Mouse (Mus musculus): ENCODE measurements around the gene St13. TPM values are rescaled to one million over a fixed set of nuclear protein-coding genes. Genes with fewer than 3 reads are reported as not detected.

Gene St13
- total RNA-seq (2015) (155 and 166 TPM in 2 replicates), total RNA-seq (2017) (258 and 365 TPM in 2 replicates)

DNA sequence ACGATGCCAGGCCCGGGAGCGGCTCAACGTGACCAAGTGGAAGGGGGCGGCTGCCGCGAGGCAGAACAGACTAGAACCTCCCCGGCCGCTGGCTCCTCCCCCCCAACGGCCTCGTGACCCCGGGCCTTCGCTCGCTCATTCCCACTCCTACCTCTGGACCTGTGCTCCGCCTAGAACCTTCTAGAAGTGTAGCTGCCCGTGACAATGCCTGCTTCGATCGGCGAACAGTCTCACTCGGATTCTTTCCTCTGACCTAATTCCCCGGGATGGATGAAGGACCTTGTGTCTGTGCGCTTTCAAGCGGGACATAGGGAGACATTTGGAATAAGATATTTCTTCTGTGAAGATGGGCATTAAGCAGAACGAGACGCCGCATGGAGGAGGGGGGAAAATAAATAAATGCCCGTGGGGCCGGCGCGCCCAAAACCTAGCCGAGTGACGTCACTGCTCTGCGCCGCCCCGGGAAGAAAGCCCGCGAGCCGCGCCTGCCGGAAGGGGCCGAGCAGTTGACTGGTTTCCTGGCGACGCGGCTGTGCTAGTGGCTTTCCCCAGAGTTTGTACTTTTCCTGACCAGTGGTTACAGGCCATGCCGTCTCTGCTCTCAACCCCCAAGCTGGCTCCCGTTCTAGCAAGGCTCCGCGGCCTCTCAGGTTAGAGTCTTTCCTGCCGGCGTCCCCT is at the start of gene St13, which contains the start of gene Xpnpep3:
TSS of gene St13 (minus strand) at position 440 of the 678 bp plus-strand sequence.
TSS of gene Xpnpep3 (plus strand) at position 501 of the 678 bp plus-strand sequence.
- peak; percentile 96 for ATAC-seq (replicated peaks; ENCODE audit: poor library complexity)

DNA sequence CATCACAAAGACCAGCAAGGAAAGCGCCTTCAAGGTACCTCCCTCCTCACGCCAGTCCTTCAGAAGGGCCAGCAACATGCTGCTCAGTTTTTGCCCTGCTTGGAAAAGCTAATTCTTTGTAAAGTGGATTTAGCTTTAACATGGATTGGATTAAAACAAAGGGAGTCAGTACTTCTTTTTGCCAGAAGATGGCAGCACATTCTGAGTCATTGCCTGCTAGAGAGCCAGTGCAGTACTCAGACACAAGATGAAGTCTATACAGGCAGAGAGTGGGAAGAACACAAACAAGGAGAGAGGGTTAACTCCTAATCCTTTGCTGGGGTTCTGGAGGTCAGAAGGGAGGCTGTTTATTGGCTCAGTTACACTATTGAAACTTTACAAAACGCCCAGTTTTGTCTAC is 48.6 kb upstream of the St13 start:
- ATAC-seq (replicated peaks; ENCODE audit: poor library complexity): peak; percentile 92

DNA sequence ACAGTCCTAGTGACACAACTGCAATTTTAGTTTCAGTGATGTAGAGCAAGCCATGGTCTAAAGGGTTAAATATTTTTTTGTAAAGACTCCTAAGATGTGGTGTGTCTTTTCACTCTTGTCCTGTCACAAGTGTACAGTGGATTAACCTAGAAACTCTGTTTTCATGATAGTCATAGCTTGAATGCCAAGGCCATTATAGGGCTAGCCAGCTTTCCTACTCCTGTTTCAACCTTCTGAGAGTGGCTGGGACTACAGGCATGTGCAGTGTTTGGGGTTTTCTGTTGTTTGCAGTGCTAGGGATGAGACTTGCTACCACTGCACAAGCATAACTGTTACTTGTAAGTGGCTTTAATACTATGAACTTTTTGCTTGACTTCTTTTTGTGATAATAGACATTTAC is 39.4 kb upstream of the St13 start:
- ATAC-seq (replicated peaks; ENCODE audit: poor library complexity): no peak

DNA sequence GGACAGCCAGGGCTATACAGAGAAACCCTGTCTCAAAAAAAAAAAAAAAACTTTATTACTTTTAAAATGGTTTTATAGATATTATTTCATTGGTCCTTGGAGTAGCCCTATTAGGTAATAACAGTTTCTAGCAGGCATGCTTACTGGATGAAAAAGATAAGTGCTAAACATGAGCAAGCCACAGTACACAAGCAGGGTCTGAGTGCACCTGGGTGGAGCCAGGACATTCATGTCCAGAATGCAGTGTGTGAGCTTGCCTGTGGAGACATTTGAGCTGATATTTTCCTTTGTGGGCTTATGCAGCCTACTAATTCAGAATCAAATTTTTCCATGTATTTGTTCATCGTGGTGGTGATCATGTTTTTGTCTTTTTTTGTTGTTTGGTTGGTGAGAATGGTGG is 38.5 kb upstream of the St13 start:
- 0 out of 2 replicates have a peak, but pooled peaks have one; percentile 31 for ATAC-seq (replicated peaks; ENCODE audit: poor library complexity)

DNA sequence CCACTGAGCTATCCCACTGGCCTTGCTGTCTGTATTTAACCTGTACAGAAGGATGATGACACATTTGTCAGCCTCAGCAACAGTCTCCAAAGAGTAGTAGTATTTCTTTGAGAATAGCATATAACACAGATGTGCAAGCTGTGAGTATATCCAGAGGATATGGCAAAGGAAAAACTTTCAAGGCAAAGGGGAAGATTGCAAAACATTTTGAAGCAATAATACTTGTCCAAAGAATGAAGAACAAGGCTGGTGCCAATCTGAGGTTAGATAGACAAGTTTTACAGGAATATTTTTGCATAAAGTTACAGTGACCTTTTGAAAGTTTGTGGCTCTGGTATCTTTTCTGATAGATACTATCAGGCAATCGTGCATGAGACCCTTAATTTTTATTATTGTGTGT is 31.3 kb upstream of the St13 start:
- ATAC-seq (replicated peaks; ENCODE audit: poor library complexity): no peak

GRCm38 (mm10) chr15:81427947-81428346 is 28.1 kb upstream of the St13 start:
- ATAC-seq (replicated peaks; ENCODE audit: poor library complexity): peak; percentile 39; the same call in 1 of the 2 replicates

DNA sequence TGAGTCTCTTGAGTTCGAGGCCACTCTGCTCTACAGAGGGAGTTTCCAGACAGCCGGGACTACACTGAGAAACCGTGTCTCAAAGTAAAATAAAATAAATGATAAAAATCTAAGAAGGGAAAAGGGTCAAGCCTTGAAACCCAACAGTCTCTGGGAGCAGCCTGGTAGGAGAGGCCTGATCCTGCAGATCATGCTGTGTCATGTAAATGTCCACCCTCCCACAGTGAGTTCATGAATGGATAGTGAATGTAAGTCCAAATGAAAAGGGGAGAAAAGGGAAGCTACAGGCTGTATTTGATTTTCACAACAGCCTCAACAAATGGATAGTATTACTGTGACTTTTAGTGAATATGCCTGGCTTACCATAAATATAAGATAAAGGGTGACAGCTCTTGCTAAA is 25.4 kb upstream of the St13 start:
- no peak for ATAC-seq (replicated peaks; ENCODE audit: poor library complexity)

- no peak for ATAC-seq (replicated peaks; ENCODE audit: poor library complexity)
Measured at GRCm38 (mm10) chr15:81422156-81422681, 22.3 kb upstream of the St13 start.

GRCm38 (mm10) chr15:81421454-81421853 is 21.6 kb upstream of the St13 start:
- ATAC-seq (replicated peaks; ENCODE audit: poor library complexity): peak; percentile 70

- ATAC-seq (replicated peaks; ENCODE audit: poor library complexity): no peak
Measured at GRCm38 (mm10) chr15:81418065-81418464, 18.2 kb upstream of the St13 start.

GRCm38 (mm10) chr15:81416763-81417310 is 17.0 kb upstream of the St13 start:
- ATAC-seq (replicated peaks; ENCODE audit: poor library complexity): peak; percentile 87

- ATAC-seq (replicated peaks; ENCODE audit: poor library complexity): no peak
Measured at GRCm38 (mm10) chr15:81408199-81408598, 8.3 kb upstream of the St13 start, which contains the start of gene Dnajb7. TSS of gene Dnajb7 (minus strand) at chr15:81408299.

- no peak for ATAC-seq (replicated peaks; ENCODE audit: poor library complexity)
Measured at GRCm38 (mm10) chr15:81405008-81405407, 5.1 kb upstream of the St13 start.

DNA sequence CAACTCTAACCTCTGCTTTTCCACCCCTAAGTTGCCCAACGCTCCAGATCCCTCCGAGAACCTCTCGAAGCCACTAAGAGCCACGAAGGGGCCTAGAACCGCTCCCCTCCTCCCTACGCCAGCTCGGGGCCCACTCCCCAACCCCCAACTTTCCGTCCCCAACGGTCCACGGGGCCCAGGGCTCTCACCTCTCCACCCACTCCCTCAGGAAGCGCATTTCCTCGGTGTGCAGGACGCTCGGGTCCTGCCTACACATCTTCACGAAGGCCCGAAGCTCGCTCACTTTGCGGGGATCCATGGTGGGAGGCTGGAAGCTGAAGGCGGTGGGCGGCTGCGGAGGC is 610 bp downstream of the St13 start:
- peak; percentile 26; the same call in 1 of the 2 replicates for ATAC-seq (replicated peaks; ENCODE audit: poor library complexity)

GRCm38 (mm10) chr15:81398189-81398588 is 1.7 kb downstream of the St13 start:
- ATAC-seq (replicated peaks; ENCODE audit: poor library complexity): no peak

DNA sequence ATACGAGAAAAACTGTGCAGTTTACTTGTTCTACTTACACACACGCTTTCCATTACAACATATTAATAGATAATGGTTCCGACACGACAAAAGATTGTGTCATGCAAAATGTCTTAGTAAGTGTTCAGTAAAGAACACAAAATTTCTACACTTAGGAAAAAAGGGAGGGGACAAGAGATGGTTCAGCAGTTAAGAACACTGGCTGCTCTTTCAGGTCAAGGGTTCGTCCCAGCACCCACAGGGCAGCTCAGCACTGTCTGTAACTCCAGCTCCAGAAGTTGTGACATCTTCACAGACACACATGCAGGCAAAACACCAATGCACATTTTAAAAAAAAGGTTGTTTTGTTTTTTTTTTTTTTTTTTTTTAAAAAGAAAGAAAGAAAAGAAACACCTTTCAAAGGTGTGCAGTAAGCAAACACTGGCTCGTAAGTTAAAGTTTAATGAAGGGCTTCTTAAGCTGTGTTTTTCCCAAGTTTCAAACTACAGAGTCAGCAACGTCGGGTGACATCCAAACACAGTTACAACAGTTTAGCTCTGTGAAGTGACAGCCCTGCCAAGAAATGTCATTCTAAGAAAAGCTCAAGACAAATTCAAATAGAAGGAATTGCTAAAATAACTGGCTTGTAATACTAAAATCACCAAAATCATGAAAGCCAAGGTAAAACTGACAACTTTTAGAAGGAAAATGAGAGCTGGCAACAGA is 5.5 kb downstream of the St13 start:
- no peak for ATAC-seq (replicated peaks; ENCODE audit: poor library complexity)

- peak; percentile 76 for ATAC-seq (replicated peaks; ENCODE audit: poor library complexity)
Measured at GRCm38 (mm10) chr15:81392997-81393396, 6.9 kb downstream of the St13 start.

DNA sequence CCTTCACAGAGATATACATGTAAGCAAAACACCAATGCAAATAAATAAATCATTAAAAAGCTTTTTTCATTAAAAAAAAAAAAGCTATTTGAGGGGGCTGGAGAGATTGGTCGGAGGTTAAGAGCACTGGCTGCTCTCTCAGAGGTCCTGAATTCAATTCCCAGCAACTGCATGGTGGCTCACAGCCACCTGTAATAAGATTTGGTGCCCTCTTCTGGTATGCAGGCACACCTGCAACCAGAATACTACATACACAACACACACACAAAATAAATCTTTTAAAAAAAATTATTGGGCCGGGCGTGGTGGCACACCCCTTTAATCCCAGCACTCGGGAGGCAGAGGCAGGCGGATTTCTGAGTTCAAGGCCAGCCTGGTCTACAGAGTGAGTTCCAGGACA is 13.6 kb downstream of the St13 start:
- ATAC-seq (replicated peaks; ENCODE audit: poor library complexity): no peak

- no peak for ATAC-seq (replicated peaks; ENCODE audit: poor library complexity)
Measured at GRCm38 (mm10) chr15:81378845-81379244, 21.0 kb downstream of the St13 start.

DNA sequence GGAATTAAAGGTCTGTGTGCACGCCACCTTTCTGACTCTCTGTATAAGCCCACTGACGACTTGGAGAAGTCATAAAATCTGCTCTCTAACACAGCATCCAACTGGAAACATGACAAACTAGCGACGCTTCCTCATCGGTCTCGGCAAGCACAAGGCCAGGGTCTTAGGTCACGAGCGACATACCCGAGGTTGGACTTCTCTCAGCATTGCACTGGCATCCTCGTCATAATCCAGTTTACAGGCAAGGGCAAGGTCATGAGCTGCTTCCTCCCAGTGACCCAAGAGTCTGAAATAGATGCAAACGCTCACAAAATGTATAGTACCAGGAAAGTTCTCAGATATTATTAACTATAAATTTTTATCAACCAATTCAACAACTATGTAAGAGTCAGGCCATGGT is 25.3 kb downstream of the St13 start:
- ATAC-seq (replicated peaks; ENCODE audit: poor library complexity): no peak

GRCm38 (mm10) chr15:81370356-81370755 is 29.5 kb downstream of the St13 start:
- ATAC-seq (replicated peaks; ENCODE audit: poor library complexity): no peak

DNA sequence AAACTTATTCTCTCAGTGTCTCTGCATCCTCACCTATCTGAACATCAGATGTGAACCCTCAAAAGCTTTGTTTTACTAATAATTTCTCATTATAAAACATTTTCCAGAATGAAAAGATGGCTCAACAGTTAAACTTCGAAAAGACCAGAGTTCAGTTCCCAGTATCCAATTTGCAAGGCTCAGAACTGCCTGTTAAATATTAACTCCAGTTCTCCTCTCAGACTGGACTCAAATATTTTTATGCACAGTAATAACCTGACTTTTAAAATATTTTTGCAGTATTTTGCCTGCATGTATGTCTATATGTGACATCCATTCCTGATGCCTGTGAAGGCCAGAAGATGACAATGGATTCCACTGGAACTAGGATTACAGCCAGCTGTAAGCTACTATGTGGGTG is 31.3 kb downstream of the St13 start:
- no peak for ATAC-seq (replicated peaks; ENCODE audit: poor library complexity)
